Mouse (Mus musculus) cortical plate, adult 2 months (tissue): Measurements from ENCODE around the gene Fam49a.

ENCODE experiments used
- CTCF ChIP-seq: fragments of 200-500 bp; IDR thresholded peaks from 2 replicates; pipeline ENCODE4 v1.5.1; 2011; ENCODE audit warnings: mild to moderate bottlenecking, control low read depth, low read length; ENCODE audit not compliant: insufficient read depth; ENCODE audit errors: extremely low read depth
- POLR2A ChIP-seq: fragments of 200-500 bp; IDR thresholded peaks from 2 replicates; pipeline ENCODE4 v1.6.1; 2011; ENCODE audit warnings: mild to moderate bottlenecking, low read length, control low read depth; ENCODE audit not compliant: insufficient read depth; ENCODE audit errors: extremely low read depth

DNA sequence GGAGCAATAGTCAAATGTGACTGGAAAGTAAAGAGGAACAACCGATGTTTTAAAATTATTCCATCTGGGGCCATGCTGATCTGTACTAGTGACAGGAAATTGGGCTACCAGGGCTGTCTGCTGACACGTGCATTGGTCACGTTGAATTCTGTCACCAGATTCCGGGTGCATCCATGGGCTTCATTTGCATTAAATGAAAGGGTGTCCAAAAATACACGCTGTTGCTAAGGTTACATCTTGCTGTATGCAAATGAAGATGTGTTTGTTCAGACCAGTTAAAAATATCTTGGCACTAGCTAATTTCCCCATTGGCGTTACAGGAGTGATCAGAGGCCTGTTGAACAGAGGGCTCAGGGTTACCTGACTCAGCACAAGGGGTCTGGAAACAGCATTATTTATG lies 36.2 kb upstream of the Fam49a start:
- TF ChIP-seq CTCF (no peak), POLR2A (no peak)
